Mouse (Mus musculus): ENCODE data around the gene Colgalt1.

The Colgalt1 gene

GRCm38 (mm10) chr8:71610822-71611651, at the start of gene Colgalt1:
Gene Colgalt1 (plus strand): TSS chr8:71610998.
- peak; percentile 99 for DNase-seq (ENCODE audit: low read depth, low spot score)

GRCm38 (mm10) chr8:71561401-71561800, 49.4 kb upstream of the Colgalt1 start:
- DNase-seq (ENCODE audit: low read depth, low spot score) = no peak

DNA sequence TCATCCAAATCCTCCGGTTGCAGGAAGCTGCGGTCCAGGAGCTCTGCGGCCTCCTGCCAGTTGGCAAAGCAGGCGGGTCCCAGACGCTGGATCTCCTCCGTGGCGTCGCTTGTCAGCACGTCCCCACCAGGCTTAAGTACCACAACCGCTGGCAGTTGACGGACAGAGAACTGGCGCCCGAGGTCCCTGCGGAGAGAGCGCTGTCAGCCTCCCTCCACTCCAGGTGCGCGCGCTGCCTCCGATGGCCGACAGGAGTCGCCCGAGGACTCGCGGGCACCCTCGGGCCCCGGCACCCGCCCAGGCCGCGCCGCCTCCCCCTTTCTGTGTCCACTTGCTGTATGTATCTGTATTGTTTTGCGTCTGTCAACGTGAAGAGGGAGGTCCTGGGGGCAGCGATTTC, 48.0 kb upstream of the Colgalt1 start:
- no peak for DNase-seq (ENCODE audit: low read depth, low spot score)

GRCm38 (mm10) chr8:71563992-71564391, 46.8 kb upstream of the Colgalt1 start:
- DNase-seq (ENCODE audit: low read depth, low spot score) = no peak

DNA sequence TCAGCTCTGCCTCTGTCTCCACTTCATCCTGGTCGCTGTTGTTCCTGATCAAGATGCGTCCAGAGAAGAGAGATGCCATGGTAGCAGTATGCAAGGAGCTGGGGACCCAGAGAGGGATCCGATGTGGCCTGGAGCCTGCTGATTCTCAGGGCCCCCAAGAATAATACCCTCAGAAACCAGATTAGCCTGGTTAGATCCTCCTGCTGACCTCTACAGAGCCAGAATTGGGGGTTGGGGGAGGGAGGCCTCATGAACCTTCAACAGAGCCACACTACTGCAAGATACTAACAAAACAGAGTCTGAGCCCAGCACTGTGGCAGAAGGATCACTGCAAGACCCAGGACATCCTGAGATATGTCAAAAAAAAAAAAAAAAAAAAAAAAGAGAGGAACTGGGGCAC, 44.3 kb upstream of the Colgalt1 start, which contains the start of gene Nxnl1:
Gene Nxnl1 (minus strand): TSS at position 101 of the 400 bp plus-strand sequence.
- no peak for DNase-seq (ENCODE audit: low read depth, low spot score)

DNA sequence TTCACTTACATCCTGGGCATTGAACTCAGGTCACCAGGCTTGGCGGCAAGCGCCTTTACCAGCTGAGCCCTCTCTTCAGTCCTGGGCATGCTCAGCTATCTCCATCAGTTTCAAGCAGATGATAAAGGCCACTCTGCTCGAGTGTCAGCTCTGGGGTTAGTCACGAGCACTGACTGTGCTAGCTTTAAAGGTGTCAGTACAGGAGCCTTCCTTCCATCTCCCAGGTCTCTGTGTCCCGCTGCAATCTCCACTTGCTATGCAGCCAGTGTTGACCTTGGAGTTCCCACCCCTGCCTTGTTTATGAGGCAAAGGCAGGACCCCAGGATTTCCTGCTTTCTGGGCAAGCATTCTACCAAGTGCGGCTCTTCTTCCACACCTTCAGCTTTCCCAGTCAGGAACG, 43.2 kb upstream of the Colgalt1 start:
- DNase-seq (ENCODE audit: low read depth, low spot score) = no peak

DNA sequence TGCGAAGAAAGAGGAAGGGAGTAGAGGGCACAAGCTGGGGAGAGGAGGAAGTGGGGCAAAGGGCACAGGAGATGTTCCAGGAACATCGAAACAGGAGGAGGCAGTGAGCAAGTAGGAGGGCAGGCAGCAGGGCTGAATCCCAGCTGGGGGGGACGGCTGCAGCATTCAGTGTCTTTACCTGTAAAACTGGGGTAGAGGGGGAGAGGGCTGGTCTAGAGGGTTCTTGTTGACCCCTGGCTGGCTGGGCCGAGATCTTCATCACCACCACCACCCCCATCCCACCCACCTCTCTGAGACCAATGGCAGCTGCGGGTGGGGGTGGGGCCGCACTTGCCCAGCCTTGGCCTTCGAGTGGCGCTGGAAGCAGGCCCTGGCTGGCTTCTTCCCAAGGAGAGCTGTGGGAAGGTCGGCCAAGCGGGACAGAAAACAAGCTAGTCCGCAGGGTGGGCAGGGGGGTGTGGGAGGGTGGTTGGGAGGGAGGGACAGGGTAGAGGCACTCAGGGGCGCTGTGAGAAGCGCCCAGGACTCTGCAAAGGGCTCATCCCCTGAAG, 42.3 kb upstream of the Colgalt1 start, which contains the start of gene Slc27a1:
Gene Slc27a1 (plus strand): TSS at position 496 of the 551 bp plus-strand sequence.
- DNase-seq (ENCODE audit: low read depth, low spot score) = peak; percentile 49

GRCm38 (mm10) chr8:71568941-71569340, 41.9 kb upstream of the Colgalt1 start:
- DNase-seq (ENCODE audit: low read depth, low spot score) = no peak

DNA sequence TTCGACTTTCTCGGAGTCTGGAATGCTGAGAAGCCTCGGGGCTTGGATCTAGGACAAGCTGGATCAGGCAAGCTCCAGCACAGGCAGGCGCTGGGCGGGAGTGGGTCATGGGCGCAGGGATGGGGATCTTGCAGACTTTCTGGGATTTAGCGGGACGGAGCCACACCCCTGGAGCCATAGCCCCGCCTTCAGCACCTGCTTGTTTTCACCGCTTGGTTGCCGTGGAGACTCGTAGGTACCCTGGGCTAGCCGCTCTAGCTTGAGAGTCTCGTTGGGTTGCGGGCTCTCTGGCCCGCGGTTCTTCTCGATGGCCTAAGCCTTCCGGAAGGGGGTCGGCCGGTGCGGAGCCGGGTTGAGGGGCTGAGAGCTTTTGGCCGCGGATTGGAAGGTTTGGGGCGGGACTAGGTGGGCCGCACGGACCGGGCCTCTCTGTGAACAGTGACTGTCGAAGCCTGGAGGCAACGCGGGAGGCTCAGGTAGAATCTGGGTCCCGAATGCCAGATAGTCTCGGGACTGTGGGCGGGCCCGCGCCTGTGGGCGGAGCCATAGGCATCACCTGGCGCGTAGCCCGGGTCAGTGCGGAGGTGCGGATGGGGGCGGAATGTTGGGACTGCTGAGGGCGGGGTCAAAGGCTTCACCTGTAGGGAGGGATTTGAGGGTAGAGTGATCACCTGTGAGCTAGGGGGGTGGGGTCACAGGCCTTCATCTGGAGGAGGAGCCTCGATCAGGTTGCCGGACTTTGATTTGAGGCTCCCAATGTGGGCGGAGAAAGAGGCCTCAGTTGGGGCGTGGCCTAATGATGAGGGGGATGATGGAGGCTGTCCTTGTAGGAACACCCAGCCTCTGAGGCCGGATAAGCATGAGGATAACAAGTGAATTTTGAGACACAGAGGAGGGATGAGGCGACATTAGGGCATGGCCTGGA, 41.2 kb upstream of the Colgalt1 start:
- peak; percentile 94 for DNase-seq (ENCODE audit: low read depth, low spot score)

- DNase-seq (ENCODE audit: low read depth, low spot score) = peak; percentile 95
These were observed 40.4 kb upstream of the Colgalt1 start for GRCm38 (mm10) chr8:71570291-71570954.

GRCm38 (mm10) chr8:71572077-71572476, 38.7 kb upstream of the Colgalt1 start:
- DNase-seq (ENCODE audit: low read depth, low spot score) = no peak

GRCm38 (mm10) chr8:71572847-71573633, 37.8 kb upstream of the Colgalt1 start:
- DNase-seq (ENCODE audit: low read depth, low spot score) = no peak

DNA sequence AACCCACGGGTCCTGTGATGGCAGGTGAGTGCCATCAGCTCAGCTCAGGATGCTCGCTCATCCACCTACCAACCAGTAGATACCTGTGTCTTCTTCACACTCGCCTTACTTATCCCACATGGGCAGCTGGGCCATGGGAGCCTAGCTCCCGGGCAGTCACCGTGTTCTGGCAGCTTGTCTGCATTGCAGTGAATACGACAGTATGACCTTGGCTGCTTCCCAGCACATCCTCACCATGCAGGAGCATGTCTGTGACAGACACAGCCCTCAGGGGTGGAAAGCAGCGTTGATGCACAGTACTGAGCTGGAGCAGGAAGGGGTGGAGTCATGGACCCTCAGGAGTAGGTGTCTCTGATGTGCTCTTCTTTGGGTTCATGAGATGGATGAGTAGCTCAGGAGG, 36.4 kb upstream of the Colgalt1 start:
- DNase-seq (ENCODE audit: low read depth, low spot score) = no peak

- DNase-seq (ENCODE audit: low read depth, low spot score) = no peak
These were observed 35.8 kb upstream of the Colgalt1 start for GRCm38 (mm10) chr8:71575020-71575419.

GRCm38 (mm10) chr8:71577856-71578387, 32.9 kb upstream of the Colgalt1 start:
- no peak for DNase-seq (ENCODE audit: low read depth, low spot score)

DNA sequence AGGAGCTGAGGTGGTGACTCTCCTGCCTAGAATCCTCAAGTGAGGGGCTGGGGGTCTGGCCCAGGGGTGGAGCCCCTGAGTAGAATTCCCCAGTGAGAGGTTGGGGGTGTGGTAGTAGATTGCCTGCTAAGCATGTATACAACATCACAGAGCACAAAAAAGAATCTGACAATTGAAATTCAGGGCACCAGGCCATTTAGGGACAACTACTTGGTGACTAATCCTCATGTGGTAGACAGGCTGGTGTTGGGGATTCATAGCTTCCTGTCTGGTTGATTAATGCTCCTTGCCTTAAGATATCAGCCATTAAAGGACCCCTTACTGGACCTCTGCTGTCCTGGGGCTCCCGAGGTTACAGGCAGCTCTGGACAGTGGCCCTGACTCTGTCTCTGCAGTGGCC, 31.8 kb upstream of the Colgalt1 start:
- DNase-seq (ENCODE audit: low read depth, low spot score) = no peak

DNA sequence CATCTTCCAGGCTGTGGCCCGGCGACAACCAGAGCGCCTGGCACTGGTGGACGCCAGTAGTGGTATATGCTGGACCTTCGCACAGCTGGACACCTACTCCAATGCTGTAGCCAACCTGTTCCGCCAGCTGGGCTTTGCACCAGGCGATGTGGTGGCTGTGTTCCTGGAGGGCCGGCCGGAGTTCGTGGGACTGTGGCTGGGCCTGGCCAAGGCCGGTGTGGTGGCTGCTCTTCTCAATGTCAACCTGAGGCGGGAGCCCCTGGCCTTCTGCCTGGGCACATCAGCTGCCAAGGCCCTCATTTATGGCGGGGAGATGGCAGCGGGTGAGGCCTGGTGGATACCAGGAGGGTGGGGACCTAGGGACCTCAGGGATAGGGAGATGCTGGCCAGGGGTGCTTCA, 31.3 kb upstream of the Colgalt1 start:
- no peak for DNase-seq (ENCODE audit: low read depth, low spot score)

DNA sequence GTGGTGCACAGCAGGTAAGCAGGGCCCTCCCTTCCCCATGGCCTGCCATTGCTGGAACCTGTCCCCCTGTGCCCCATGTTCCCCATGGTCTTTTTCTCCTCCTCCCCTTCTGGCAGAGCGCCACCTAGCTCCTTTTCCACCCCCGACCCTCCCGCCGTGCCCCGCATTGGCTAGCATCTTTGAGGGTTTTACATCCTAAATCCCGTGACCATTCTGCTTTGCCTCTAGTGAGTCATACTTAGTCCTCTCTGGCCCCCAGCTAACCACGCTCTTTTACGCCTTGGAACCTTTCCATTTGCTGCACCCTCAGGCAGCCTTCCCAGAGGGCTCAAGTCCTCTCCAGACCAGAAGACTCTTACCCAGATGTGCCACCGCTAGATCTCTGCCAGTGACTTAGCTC, 30.6 kb upstream of the Colgalt1 start:
- no peak for DNase-seq (ENCODE audit: low read depth, low spot score)

DNA sequence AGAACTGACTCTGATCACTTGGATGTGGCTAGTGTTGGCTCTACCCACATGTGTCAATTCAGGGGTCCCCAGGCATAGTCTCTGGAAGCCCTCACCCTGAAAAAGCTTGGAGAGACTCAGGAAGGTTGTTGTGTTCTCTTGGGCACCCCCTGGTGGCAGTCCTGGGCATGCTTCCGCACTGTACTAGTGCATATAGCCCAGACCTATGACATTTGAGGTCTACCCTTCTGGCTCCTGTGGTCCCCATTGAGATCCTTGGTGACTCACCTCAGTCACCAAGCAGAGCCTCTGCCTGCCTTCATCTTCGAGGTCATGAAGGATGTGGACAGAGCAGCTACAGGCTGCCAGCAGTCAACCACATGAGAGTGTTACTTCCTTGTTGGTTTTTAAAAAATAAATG, 23.9 kb upstream of the Colgalt1 start:
- DNase-seq (ENCODE audit: low read depth, low spot score) = no peak

DNA sequence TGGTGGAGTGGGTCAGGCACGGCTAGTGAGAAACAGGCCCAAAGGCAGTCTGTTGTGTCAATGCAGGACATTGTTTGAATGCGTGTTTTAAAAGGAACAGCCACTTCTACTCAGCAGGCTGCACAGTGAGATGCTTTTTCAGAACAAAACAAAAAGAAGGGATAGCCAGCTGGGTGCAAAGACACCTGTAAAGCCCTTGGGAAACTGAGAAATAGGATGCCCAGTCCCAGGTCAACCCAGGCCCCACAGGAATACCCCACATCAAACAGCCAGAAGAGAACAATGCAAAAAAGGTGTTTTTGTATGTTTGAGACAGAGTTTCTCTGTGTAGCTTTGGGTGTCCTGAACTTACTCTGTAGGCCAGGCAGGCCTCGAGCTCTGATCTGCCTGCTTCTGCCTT, 22.0 kb upstream of the Colgalt1 start:
- DNase-seq (ENCODE audit: low read depth, low spot score) = no peak
